Mouse (Mus musculus): ENCODE measurements around the gene Usp19. TPM values are rescaled to one million over a fixed set of nuclear protein-coding genes. Genes with fewer than 3 reads are reported as not detected.

Usp19 gene
- polyA plus RNA-seq, 1 experiment from 2014 or later: 79.9 TPM

- 94% methylated on average over 20 of the region's 20 CpGs for WGBS
- Histone ChIP-seq H3K27me3 (ENCODE audit: control insufficient read depth, insufficient read depth, low read length) (no peaks in the 10 kb centered on the region), H3K27ac (ENCODE audit: low read depth, low read length) (0 out of 2 replicates have a peak overlapping the region, but pooled peaks have one; percentile 8), H3K4me1 (ENCODE audit: control insufficient read depth, insufficient read depth, low read length) (peaks cover 5% of the 10 kb centered on the region), H3K36me3 (ENCODE audit: control insufficient read depth, insufficient read depth, low read length) (peaks cover 27% of the 10 kb centered on the region), H3K9me3 (ENCODE audit: control insufficient read depth, low read length) (no peaks in the 10 kb centered on the region), H3K4me3 (ENCODE audit: low read depth, low read length) (no peak overlapping the region), H3K4me2 (ENCODE audit: low read depth) (no peak overlapping the region), H3K9ac (ENCODE audit: low read length) (peak overlapping the region; percentile 9; the same call in 1 of the 2 replicates)
- DNase-seq (ENCODE audit: low spot score) (no peak), ATAC-seq (ENCODE audit: insufficient read depth, low FRiP score, low TSS enrichment) (no peak)
Observed at GRCm38 (mm10) chr9:108489215-108489614, 1.2 kb upstream of the Usp19 start.

GRCm38 (mm10) chr9:108489702-108490558 lies 472 bp upstream of the Usp19 start:
- Histone ChIP-seq H3K36me3 (ENCODE audit: control insufficient read depth, insufficient read depth, low read length) (peaks cover 34% of the 10 kb centered on the region), H3K4me2 (ENCODE audit: low read depth) (peak overlapping the region; percentile 93), H3K27ac (ENCODE audit: low read depth, low read length) (peak overlapping the region; percentile 77), H3K4me3 (ENCODE audit: low read depth, low read length) (peak overlapping the region; percentile 86), H3K9ac (ENCODE audit: low read length) (peak overlapping the region; percentile 87), H3K4me1 (ENCODE audit: control insufficient read depth, insufficient read depth, low read length) (peaks cover 5% of the 10 kb centered on the region), H3K27me3 (ENCODE audit: control insufficient read depth, insufficient read depth, low read length) (no peaks in the 10 kb centered on the region), H3K9me3 (ENCODE audit: control insufficient read depth, low read length) (no peaks in the 10 kb centered on the region)
- DNase-seq (ENCODE audit: low spot score) (no peak), ATAC-seq (ENCODE audit: insufficient read depth, low FRiP score, low TSS enrichment) (peak; percentile 32)
- WGBS: 73% methylated on average over 26 of the region's 26 CpGs

DNA sequence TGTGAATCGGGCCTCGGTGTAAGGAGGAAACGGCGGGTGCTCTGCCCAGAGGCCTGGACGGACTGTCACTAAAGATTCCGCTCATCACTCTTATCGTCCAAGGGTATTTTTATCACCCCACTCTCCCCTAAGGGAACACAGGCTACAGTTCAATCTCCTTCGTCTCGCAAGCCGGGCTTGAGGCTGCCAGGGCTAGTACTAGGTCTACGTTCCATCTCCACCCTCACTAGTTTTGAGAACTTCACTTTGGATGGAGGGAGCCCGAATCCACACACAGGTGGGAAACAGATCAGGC lies 831 bp downstream of the Usp19 start:
- Histone ChIP-seq H3K4me1 (ENCODE audit: control insufficient read depth, insufficient read depth, low read length) (peaks cover 5% of the 10 kb centered on the region), H3K4me2 (ENCODE audit: low read depth) (peak overlapping the region; percentile 93), H3K9ac (ENCODE audit: low read length) (peak overlapping the region; percentile 87), H3K27me3 (ENCODE audit: control insufficient read depth, insufficient read depth, low read length) (no peaks in the 10 kb centered on the region), H3K9me3 (ENCODE audit: control insufficient read depth, low read length) (no peaks in the 10 kb centered on the region), H3K4me3 (ENCODE audit: low read depth, low read length) (peak overlapping the region; percentile 86), H3K27ac (ENCODE audit: low read depth, low read length) (peak overlapping the region; percentile 77; the same call in 1 of the 2 replicates), H3K36me3 (ENCODE audit: control insufficient read depth, insufficient read depth, low read length) (peaks cover 41% of the 10 kb centered on the region)
- no peak for DNase-seq (ENCODE audit: low spot score)
- ATAC-seq (ENCODE audit: insufficient read depth, low FRiP score, low TSS enrichment): 0 out of 2 replicates have a peak, but pooled peaks have one; percentile 3
- WGBS: 15% methylated on average over 12 of the region's 12 CpGs

GRCm38 (mm10) chr9:108492043-108492750 lies 1.8 kb downstream of the Usp19 start:
- peak overlapping the region; percentile 87; the same call in 1 of the 2 replicates for H3K9ac ChIP-seq (ENCODE audit: low read length)
- H3K9me3 ChIP-seq (ENCODE audit: control insufficient read depth, low read length): no peaks in the 10 kb centered on the region
- peaks cover 45% of the 10 kb centered on the region for H3K36me3 ChIP-seq (ENCODE audit: control insufficient read depth, insufficient read depth, low read length)
- H3K4me3 ChIP-seq (ENCODE audit: low read depth, low read length): peak overlapping the region; percentile 86
- 90% methylated on average over 16 of the region's 16 CpGs for WGBS
- no peaks in the 10 kb centered on the region for H3K27me3 ChIP-seq (ENCODE audit: control insufficient read depth, insufficient read depth, low read length)
- H3K27ac ChIP-seq (ENCODE audit: low read depth, low read length): no peak overlapping the region
- ATAC-seq (ENCODE audit: insufficient read depth, low FRiP score, low TSS enrichment): no peak
- no peak for DNase-seq (ENCODE audit: low spot score)
- H3K4me2 ChIP-seq (ENCODE audit: low read depth): peak overlapping the region; percentile 93
- H3K4me1 ChIP-seq (ENCODE audit: control insufficient read depth, insufficient read depth, low read length): peaks cover 5% of the 10 kb centered on the region

DNA sequence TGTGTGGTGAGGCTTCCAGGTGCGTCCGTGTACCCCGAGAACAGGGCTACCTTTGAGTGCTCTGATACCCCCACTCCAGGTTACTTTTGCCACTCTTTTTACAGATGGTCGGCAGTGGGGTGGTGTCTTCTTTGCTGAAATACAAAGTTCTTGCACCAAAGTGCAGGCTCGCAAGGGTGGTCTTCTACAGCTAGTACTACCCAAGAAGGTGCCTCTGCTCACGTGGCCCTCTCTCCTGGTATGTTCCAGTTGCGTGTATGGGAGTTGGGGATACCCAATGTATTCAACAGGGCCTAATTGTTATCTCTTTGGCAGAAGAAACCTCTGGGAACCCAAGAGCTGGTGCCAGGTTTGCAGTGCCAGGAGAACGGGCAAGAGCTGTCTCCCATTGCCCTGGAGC lies 2.8 kb downstream of the Usp19 start:
- H3K36me3 ChIP-seq (ENCODE audit: control insufficient read depth, insufficient read depth, low read length): peaks cover 52% of the 10 kb centered on the region
- WGBS: 94% methylated on average over 8 of the region's 8 CpGs
- DNase-seq (ENCODE audit: low spot score) (no peak), ATAC-seq (ENCODE audit: insufficient read depth, low FRiP score, low TSS enrichment) (no peak)
- peaks cover 5% of the 10 kb centered on the region for H3K4me1 ChIP-seq (ENCODE audit: control insufficient read depth, insufficient read depth, low read length)
- H3K4me2 ChIP-seq (ENCODE audit: low read depth): no peak overlapping the region
- H3K4me3 ChIP-seq (ENCODE audit: low read depth, low read length): no peak overlapping the region
- no peak overlapping the region for H3K27ac ChIP-seq (ENCODE audit: low read depth, low read length)
- no peaks in the 10 kb centered on the region for H3K27me3 ChIP-seq (ENCODE audit: control insufficient read depth, insufficient read depth, low read length)
- no peaks in the 10 kb centered on the region for H3K9me3 ChIP-seq (ENCODE audit: control insufficient read depth, low read length)
- no peak overlapping the region for H3K9ac ChIP-seq (ENCODE audit: low read length)

- Histone ChIP-seq H3K4me2 (ENCODE audit: low read depth) (no peak overlapping the region), H3K27ac (ENCODE audit: low read depth, low read length) (no peak overlapping the region), H3K9me3 (ENCODE audit: control insufficient read depth, low read length) (no peaks in the 10 kb centered on the region), H3K4me1 (ENCODE audit: control insufficient read depth, insufficient read depth, low read length) (peaks cover 5% of the 10 kb centered on the region), H3K36me3 (ENCODE audit: control insufficient read depth, insufficient read depth, low read length) (peaks cover 59% of the 10 kb centered on the region), H3K9ac (ENCODE audit: low read length) (no peak overlapping the region), H3K4me3 (ENCODE audit: low read depth, low read length) (no peak overlapping the region), H3K27me3 (ENCODE audit: control insufficient read depth, insufficient read depth, low read length) (no peaks in the 10 kb centered on the region)
- 96% methylated on average over 19 of the region's 19 CpGs for WGBS
- DNase-seq (ENCODE audit: low spot score) (no peak), ATAC-seq (ENCODE audit: insufficient read depth, low FRiP score, low TSS enrichment) (no peak)
Observed at GRCm38 (mm10) chr9:108494146-108494825, 3.9 kb downstream of the Usp19 start.

DNA sequence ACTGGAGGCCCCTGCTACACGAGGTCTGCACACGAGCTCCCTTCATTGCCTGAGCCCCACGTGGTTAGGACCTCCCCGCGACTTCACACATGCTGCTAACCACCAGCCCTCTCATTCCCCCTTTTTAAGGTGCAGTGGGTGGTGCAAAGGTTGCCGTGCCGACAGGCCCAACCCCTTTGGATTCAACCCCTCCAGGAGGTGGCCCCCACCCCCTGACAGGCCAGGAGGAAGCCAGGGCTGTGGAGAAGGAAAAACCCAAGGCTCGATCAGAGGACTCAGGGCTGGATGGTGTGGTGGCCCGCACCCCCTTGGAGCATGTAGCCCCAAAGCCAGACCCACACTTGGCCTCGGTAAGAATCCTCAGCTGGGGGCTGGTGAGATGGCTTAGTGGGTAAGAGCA lies 4.5 kb downstream of the Usp19 start:
- no peaks in the 10 kb centered on the region for H3K27me3 ChIP-seq (ENCODE audit: control insufficient read depth, insufficient read depth, low read length)

GRCm38 (mm10) chr9:108499231-108499630 lies 8.8 kb downstream of the Usp19 start:
- Histone ChIP-seq H3K4me2 (ENCODE audit: low read depth) (no peak overlapping the region), H3K9me3 (ENCODE audit: control insufficient read depth, low read length) (no peaks in the 10 kb centered on the region), H3K27ac (ENCODE audit: low read depth, low read length) (no peak overlapping the region), H3K36me3 (ENCODE audit: control insufficient read depth, insufficient read depth, low read length) (peaks cover 57% of the 10 kb centered on the region), H3K4me3 (ENCODE audit: low read depth, low read length) (no peak overlapping the region), H3K9ac (ENCODE audit: low read length) (no peak overlapping the region), H3K27me3 (ENCODE audit: control insufficient read depth, insufficient read depth, low read length) (no peaks in the 10 kb centered on the region), H3K4me1 (ENCODE audit: control insufficient read depth, insufficient read depth, low read length) (no peaks in the 10 kb centered on the region)
- WGBS: 95% methylated on average over 7 of the region's 7 CpGs
- ATAC-seq (ENCODE audit: insufficient read depth, low FRiP score, low TSS enrichment) (no peak), DNase-seq (ENCODE audit: low spot score) (no peak)

More for the DNA sequence above, 4.5 kb downstream of the Usp19 start:
- DNase-seq (ENCODE audit: low spot score) (no peak), ATAC-seq (ENCODE audit: insufficient read depth, low FRiP score, low TSS enrichment) (no peak)
- no peak overlapping the region for H3K27ac ChIP-seq (ENCODE audit: low read depth, low read length)
- peaks cover 5% of the 10 kb centered on the region for H3K4me1 ChIP-seq (ENCODE audit: control insufficient read depth, insufficient read depth, low read length)
- H3K9me3 ChIP-seq (ENCODE audit: control insufficient read depth, low read length): no peaks in the 10 kb centered on the region
- WGBS: 83% methylated on average over 10 of the region's 10 CpGs
- H3K4me3 ChIP-seq (ENCODE audit: low read depth, low read length): no peak overlapping the region
- peaks cover 61% of the 10 kb centered on the region for H3K36me3 ChIP-seq (ENCODE audit: control insufficient read depth, insufficient read depth, low read length)
- no peak overlapping the region for H3K4me2 ChIP-seq (ENCODE audit: low read depth)
- no peak overlapping the region for H3K9ac ChIP-seq (ENCODE audit: low read length)
